Mouse (Mus musculus) adrenal gland, postnatal 4 days (tissue): ENCODE data around the gene Fam124a. TPM values are rescaled to one million over a fixed set of nuclear protein-coding genes. Genes with fewer than 3 reads are reported as not detected.

ENCODE experiments used
- DNase-seq, 2 experiments: peaks; one replicate each; pipeline ENCODE4 v3.0.0; 2021 to 2022; ENCODE audit warnings: low spot score in 2 of 2, mixed read lengths in 2 of 2
- total RNA-seq, 2 experiments: library from RNA; stranded (reverse); gene quantifications; 2 replicates each; pipeline ENCODE4 v1.2.3; 2021

The Fam124a gene
- total RNA-seq, 2 experiments from 2014 or later, result 3.1 to 4.4 TPM

DNA sequence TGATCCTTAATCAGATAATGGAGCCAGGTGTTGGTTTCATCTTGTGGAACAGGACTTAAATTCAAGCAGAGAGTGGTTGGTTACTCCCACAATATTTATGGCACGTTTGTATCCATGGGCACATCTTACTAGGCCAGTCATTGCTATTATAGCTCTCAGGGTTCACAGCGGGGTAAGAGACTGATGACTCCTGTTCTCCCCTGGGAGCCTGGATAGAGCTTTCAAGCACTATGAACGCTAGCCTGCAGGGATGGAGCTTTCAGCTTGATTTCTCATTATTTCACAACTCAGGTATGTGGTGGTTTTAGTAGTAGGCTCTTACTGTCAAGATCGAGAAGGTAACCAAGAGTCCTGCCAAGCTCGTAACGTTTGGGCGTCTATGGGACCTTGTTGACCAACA, 100.5 kb downstream of the Fam124a start:
- DNase-seq, result no peak

DNA sequence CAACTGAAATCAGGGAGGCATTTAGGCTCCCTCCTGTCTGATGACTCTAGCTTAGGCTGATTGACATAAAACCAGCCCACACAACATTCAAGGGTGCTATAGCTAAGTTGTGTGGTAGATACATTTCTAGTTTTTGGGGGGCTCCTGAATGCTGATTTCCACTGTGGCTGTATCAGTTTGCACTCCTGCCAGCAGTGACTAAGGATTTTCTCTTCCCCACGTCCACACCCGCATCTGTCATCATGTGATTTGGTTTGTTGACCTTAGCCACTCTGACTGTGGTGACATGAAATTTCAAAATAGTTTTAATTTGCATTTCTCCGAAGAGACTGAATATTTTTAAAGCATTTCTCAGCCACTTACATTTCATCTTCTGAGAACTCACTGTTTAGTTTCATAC, 101.9 kb downstream of the Fam124a start:
- DNase-seq, result no peak

Other genes starting within 250 kb of the Fam124a start
- gene Gucy1b2, start 99.4 kb upstream of the Fam124a start, total RNA-seq, result 1 to 10 TPM; 1.2 to 1.4 TPM
- not detected for gene Gm4131, start 11.2 kb downstream of the Fam124a start, total RNA-seq
- not detected for gene Serpine3, start 107.9 kb downstream of the Fam124a start, total RNA-seq
- 10 to 100 TPM; 52.4 to 56.5 TPM for gene Ints6, start 205.4 kb downstream of the Fam124a start, total RNA-seq